Mouse (Mus musculus) ES-Bruce4 (cell line): ENCODE results near the gene Grk6.

Experiments
- CTCF ChIP-seq: IDR thresholded peaks from one replicate; pipeline ENCODE4 v1.8.1; 2011; ENCODE audit warnings: low read depth, low read length
- EP300 ChIP-seq: IDR thresholded peaks from 2 replicates; pipeline ENCODE4 v1.6.1; 2011; ENCODE audit warnings: low read depth, low read length; ENCODE audit not compliant: insufficient read depth

- no peak for TF ChIP-seq EP300
- TF ChIP-seq CTCF, result no peak
Observed at GRCm38 (mm10) chr13:55504390-55504789, 59.5 kb downstream of the Grk6 start.
